Mouse (Mus musculus) embryonic facial prominence, embryonic 14.5 days (tissue): ENCODE measurements at regions not wholly inside any gene's neighbourhood (a gene's known extent, or its start where the extent isn't known, plus 50 kb on each side); places are given as distances from the start of the nearest gene placed in this dataset.
"Not testable (repeated sequence)": the region's sequence is repeated elsewhere in the genome, so short reads cannot be mapped to it uniquely, and the experiment has no call there.

Source experiments
- ATAC-seq: fragments of 200-750 bp; cut with Nextera tagmentation; 2 replicates; pipeline ENCODE4 v1.8.0; 2017; ENCODE audit warnings: low read depth, moderate number of reproducible peaks, moderate TSS enrichment
- DNase-seq: peaks from one replicate; pipeline ENCODE4 v3.0.0-alpha.2; 2015; ENCODE audit warnings: low spot score
- H3K27ac ChIP-seq: fragments of 300-500 bp; sonication (generic); replicated peaks from 2 replicates; pipeline ENCODE4 v1.5.1; 2014; ENCODE audit warnings: low read depth, mild to moderate bottlenecking, low read length, moderate library complexity
- H3K27me3 ChIP-seq: fragments of 300-500 bp; sonication (generic); replicated peaks from 2 replicates; pipeline ENCODE4 v1.6.1; 2014; ENCODE audit warnings: low read length; ENCODE audit not compliant: control insufficient read depth, insufficient read depth
- H3K36me3 ChIP-seq: fragments of 300-500 bp; sonication (generic); 2 replicates; pipeline ENCODE4 v1.6.1; 2014; ENCODE audit warnings: low read length, mixed read lengths; ENCODE audit not compliant: control insufficient read depth, insufficient read depth
- H3K4me1 ChIP-seq: fragments of 300-500 bp; sonication (generic); 2 replicates; pipeline ENCODE4 v1.6.1; 2014; ENCODE audit warnings: antibody characterized with exemption, low read length; ENCODE audit not compliant: control insufficient read depth, insufficient read depth
- H3K4me2 ChIP-seq: fragments of 300-500 bp; sonication (generic); 2 replicates; pipeline ENCODE4 v1.6.1; 2014; ENCODE audit warnings: low read depth, mild to moderate bottlenecking, low read length, moderate library complexity, mixed read lengths
- H3K4me3 ChIP-seq: fragments of 300-500 bp; sonication (generic); 2 replicates; pipeline ENCODE4 v1.5.1; 2014; ENCODE audit warnings: low read depth, mild to moderate bottlenecking, low read length
- H3K9ac ChIP-seq: fragments of 300-500 bp; sonication (generic); 2 replicates; pipeline ENCODE4 v1.6.1; 2014; ENCODE audit warnings: low read depth, mild to moderate bottlenecking, low read length, moderate library complexity, mixed read lengths
- H3K9me3 ChIP-seq: fragments of 300-500 bp; sonication (generic); 2 replicates; pipeline ENCODE4 v1.6.1; 2016; ENCODE audit warnings: low read length; ENCODE audit not compliant: control insufficient read depth
- WGBS: fragments of 180-500 bp; shearing (Covaris S2); extraction: QIAGEN DNeasy Blood & Tissue Kit; methylation state at CpG from one replicate; pipeline ENCODE4 v1.1.7; 2014; 5-methylcytosine and 5-hydroxymethylcytosine counted together

DNA sequence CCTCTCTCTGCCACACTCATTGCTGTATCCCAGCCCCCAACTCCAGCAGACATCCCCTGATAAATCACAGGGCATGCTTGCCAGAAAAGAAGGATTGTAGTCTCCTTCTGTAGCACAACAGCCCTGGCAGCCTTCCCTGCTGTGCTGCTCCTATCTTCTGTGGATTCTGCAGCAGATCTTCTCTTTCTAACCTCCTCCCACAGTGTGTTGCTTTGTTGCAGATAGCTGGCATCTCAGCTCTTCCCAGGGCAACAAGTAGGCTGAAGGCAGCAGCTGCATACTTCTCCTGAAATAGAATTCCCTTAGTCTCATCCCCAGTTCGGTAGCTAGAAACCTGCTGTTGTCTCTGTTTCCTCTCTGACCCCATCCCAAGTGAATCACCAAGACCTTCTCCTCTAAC lies 77.7 kb downstream of the Amer1 start:
- Histone ChIP-seq H3K4me1 (no peaks in the 10 kb centered on the region), H3K27me3 (no peaks in the 10 kb centered on the region), H3K9ac (no peak overlapping the region), H3K36me3 (no peaks in the 10 kb centered on the region), H3K9me3 (no peaks in the 10 kb centered on the region), H3K27ac (no peak overlapping the region), H3K4me2 (no peak overlapping the region), H3K4me3 (no peak overlapping the region)
- DNase-seq (no peak), ATAC-seq (no peak)
- 44% methylated on average over 1 of the region's 1 CpGs for WGBS

- H3K27ac ChIP-seq, H3K9me3 ChIP-seq, DNase-seq, H3K27me3 ChIP-seq, ATAC-seq, H3K9ac ChIP-seq, H3K4me1 ChIP-seq, H3K36me3 ChIP-seq, H3K4me3 ChIP-seq, H3K4me2 ChIP-seq: not testable (repeated sequence)
- WGBS: 43% methylated on average over 4 of the region's 4 CpGs
Observed at GRCm38 (mm10) chrX:95365326-95365725, 79.3 kb downstream of the Amer1 start.

DNA sequence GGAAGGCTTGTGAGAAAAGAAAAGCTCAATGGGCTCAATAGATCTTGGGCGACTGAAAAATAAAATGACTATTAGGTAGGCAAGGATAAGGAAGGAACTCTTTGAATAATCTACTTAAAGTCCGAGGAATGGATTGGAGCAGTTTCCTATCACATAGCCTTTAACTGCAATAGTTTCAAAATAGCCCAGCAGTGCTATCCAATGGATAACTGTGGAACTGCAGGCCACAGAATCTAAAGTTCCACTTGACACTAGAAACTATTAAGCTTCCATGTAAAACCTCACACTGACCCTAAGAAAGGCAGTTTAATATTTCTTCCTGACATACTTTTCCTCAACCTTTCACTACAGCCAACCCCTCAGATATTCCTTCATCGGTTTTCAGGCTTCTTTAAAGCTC lies 85.6 kb downstream of the Amer1 start:
- DNase-seq: peak; percentile 19
- no peak for ATAC-seq
- no peaks in the 10 kb centered on the region for H3K36me3 ChIP-seq
- no peak overlapping the region for H3K27ac ChIP-seq
- no peak overlapping the region for H3K4me3 ChIP-seq
- WGBS: 12% methylated on average over 3 of the region's 3 CpGs
- H3K9ac ChIP-seq: no peak overlapping the region
- H3K4me2 ChIP-seq: no peak overlapping the region
- no peaks in the 10 kb centered on the region for H3K9me3 ChIP-seq
- no peaks in the 10 kb centered on the region for H3K27me3 ChIP-seq
- H3K4me1 ChIP-seq: no peaks in the 10 kb centered on the region
